Mouse (Mus musculus) adipocyte (in vitro differentiated cells): Measurements from ENCODE around the gene Adam17.

Experiments used
- DNase-seq: peaks from one replicate; pipeline ENCODE4 v3.0.0-alpha.2; 2016; ENCODE audit warnings: low spot score

Gene Adam17

DNA sequence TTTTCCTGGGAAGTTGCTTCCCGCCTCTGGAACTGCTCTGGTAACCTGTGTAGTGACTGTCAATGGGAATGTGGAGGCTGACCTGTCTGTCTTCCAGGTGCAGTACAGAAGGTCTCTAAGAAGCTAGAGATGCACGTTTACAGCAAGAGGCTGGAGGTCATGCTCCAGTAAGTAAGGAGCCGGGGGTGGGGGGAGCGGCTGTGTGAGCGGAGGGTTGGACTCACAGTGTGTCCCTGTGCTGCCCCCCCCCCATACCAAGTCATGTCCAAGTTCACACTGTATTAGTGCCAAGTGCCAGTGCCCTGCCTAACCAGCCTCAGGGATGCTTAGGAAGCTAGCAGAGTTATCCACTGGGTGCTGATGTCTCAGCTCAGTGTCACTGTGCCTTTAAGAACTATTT lies 61.2 kb downstream of the Adam17 start:
- no peak for DNase-seq

GRCm38 (mm10) chr12:21306721-21307120 lies 66.7 kb downstream of the Adam17 start:
- DNase-seq = no peak

DNA sequence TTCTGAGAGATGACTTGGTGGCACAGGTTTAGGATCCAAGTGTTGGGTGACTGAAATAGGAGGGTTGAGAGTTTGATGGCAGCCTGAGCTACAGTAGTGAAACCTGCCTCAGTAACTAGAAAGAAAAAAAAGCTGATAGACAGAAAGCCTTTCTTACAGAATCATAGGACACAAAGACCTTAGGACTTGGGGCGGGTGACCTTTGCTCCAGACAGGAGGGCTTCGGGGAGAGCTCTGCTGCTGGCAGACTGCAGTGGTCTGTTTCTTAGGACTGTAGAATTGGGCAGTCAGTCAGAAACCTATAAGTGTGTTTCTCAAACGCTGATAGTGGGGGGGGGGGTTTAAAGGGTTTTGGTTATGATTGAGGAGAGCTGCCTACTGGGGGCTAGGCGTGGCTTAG lies 67.7 kb downstream of the Adam17 start:
- DNase-seq = no peak

GRCm38 (mm10) chr12:21302361-21302783 lies 71.1 kb downstream of the Adam17 start:
- no peak for DNase-seq

DNA sequence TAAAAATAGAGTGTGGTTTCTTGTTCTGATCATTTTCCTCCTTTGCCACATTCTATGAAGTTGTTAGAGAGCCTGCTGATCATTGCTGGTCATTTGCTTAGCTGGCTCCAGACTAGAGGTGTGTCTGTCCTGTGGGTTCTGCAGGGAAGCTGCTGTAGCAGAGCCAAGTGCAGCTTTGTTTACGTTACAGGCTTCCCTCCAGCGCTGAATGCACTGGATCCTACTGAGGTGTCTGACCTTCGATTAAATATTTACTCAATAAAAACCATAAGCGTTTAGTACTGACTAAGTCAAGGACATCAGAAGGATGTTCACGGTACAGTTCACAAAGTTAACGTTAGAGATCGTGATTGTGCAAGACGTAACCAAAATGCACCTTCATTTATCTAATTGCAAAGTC lies 71.5 kb downstream of the Adam17 start:
- no peak for DNase-seq

DNA sequence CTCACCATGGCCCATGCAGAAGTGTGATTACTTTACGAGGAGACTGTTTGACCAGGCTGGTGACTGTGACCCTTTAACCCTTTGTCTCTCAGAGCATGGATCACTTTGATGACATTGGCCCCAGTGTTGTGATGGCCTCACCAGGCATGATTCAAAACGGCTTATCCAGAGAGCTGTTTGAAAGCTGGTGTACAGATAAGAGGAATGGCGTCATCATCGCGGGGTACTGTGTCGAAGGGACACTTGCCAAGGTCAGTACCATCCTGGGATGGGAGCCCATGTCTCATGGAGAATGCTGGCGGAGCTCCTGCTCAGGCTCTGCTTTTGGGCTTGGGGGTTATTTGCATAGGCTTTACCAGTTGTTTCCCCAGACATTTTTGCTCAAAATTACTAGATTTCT lies 72.1 kb downstream of the Adam17 start:
- no peak for DNase-seq

DNA sequence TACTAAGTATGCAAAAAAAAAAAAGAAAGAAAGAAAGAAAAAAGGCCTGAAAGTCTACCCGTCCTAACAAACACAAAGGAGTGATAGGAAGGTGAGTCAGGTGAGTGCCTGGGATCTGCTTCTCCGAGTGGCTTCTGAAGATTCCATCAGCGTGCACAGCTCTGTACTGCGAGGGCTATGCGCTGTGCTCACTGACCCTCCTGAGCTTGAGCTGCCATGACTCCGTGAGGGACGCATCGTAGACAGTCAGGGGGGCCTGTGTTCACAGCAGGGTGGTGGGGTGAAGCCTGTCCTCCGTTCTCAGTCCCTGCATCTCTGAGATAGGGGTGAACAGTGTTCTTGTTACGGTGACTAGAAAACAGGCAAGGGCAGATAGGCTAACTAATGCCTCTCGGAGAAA lies 74.6 kb downstream of the Adam17 start:
- DNase-seq = no peak

DNA sequence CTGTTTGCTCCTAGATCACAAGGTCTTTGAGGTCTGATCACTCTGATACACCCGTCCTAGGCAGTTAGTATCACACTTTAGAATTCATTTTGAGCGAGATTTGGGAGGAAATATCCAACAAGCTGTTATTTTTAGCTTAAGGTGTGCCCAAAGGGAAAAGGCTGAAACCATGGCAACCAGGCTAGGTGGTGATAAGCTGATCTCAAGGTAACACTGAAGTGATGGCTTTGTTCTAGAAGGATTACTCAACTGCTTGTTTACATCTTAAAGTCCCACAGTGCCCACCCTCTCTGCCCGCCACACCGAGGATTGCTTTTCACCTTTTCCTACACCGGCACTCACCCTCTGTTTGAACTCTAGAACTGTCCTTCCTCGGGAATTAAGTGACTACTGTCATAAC lies 83.8 kb downstream of the Adam17 start:
- DNase-seq = no peak

DNA sequence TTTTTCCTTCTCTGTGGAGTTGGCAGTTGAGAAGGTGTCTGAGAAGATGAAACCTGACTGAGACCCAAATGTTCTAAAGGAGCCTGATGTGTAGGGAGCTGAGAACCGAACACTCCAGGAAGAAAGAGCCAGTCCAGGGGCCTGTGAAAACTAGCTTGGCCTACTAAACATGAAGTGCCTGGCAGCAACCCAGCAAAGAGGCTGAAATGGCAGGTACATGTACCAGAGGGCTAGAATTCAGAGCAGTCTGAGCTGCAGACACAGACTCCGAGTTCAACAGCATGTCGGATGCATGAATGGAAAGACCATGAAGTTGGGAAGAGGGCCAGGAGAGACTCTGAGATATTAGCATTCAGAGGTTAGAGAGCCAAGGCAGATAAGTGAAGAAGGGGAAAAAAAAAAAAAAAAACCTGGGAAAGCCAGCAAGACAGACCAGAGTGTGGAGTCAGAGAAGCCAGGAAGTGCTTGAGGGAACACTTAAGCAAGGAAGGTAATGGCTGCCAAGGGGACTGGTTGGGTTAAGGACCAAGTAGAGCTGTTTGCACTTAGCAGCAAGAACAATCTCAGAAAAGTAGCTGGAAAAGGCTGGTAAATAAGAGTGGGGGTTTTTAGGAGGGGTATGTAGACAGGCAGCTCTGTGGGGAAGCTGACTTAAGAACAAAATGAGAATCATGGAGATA lies 84.6 kb downstream of the Adam17 start:
- peak; percentile 33 for DNase-seq

- DNase-seq = peak; percentile 32
These were observed 86.5 kb downstream of the Adam17 start for GRCm38 (mm10) chr12:21286712-21287650.

DNA sequence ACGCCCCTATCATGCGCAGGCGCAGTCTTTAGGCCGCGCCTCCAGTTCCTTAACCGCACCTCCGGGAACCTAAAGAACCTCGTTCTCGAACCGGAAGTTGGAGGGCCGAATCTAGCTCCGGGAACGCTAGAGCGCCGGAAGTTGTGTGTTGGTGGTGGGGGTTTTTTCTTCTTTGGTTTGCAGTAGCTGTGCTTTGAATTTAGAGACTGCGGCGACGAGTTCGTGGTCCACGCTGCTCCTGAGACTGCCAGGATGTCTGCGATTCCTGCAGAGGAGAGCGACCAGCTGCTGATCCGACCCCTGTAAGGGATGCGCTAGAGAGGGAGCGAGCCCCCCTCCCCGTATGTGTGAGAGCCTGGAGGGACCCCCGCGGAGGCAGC lies 87.2 kb downstream of the Adam17 start, which contains the start of gene Itgb1bp1:
Itgb1bp1 (minus strand) TSS at position 42 of the 380 bp plus-strand sequence.
- DNase-seq = peak; percentile 99

GRCm38 (mm10) chr12:21285508-21286242 lies 87.8 kb downstream of the Adam17 start:
- DNase-seq = peak; percentile 55

DNA sequence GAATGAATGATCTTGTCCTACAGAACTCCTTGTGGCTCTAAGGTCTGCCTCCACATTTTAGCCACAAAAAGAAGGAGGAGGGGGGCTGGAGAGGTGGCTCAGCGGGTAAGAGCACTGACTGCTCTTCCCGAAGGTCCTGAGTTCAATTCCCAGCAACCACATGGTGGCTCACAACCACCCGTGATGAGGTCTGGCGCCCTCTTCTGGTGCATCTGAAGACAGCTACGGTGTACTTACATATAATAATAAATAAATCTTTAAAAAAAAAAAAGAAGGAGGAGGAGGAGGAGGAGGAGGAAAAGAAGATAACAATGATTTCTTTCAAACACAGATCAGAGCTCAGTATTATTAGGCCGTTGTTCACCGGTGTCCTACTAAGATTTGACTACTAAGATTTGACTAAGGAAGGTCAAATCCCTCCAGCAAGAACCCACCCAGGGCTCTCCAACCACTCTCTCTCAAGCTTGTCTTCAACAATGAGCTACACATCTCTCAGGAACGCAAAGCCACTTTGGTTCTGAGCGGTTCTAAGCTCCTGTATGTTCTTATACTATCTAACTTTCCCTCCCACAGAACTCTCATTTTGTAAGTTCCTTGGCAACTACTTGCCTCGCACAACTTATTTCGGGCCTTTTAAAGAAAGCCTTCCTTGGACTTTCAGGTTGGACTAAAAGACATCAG lies 88.5 kb downstream of the Adam17 start, which contains the start of gene Cpsf3:
Cpsf3 (plus strand) TSS at position 631 of the 681 bp plus-strand sequence.
- no peak for DNase-seq

- DNase-seq = peak; percentile 71
These were observed 96.0 kb downstream of the Adam17 start for GRCm38 (mm10) chr12:21277352-21277864.

DNA sequence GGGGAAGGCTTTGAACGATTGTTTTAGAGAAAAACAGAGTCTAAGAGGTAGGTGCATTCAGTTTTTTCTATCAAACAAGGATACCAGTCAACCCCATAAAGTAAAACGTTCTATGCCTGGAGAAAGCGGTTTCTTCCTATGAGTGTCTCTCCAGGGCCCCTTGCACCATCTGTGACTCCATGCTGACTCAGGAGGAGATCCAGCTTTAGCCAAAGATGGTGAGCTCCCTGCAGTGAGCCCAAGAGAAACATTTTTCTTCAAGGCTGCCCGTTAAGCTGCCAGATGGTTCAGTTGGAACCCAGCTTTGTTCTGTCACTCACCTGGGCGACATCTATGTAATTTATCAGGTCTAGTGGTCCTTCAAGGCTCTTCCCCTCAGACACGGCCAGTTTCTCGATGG lies 99.0 kb downstream of the Adam17 start:
- no peak for DNase-seq
